Mouse (Mus musculus) olfactory bulb, adult 2 months (tissue): ENCODE data around the gene Camk2g.

Source experiments
- CTCF ChIP-seq: fragments of 200-500 bp; IDR thresholded peaks from 2 replicates; pipeline ENCODE4 v1.5.1; 2012; ENCODE audit warnings: low read depth, mild to moderate bottlenecking, low read length, moderate library complexity; ENCODE audit not compliant: insufficient read depth
- POLR2A ChIP-seq: fragments of 200-500 bp; IDR thresholded peaks from 2 replicates; pipeline ENCODE4 v1.6.1; 2012; ENCODE audit warnings: mild to moderate bottlenecking, low read depth, low read length, moderate library complexity; ENCODE audit not compliant: insufficient read depth

DNA sequence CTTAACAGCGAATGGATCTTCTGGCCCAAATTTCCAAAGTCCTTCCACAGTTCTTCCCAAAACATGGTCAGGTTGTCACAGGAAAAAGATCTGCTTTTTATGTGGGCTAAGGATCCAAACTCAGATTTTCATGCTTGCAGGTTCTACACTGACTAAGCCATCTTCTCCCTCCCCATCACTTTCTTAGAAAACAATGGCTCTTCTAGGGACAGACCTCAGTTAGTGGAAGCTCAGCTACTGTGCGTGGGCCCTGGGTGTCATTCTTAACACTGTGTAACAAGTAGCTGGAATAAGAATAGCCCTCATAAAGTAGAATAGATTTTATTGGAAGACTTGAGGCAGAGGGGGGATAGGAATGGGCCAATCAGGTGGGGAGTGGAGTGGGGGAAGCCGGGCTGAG, 21.6 kb upstream of the Camk2g start:
- TF ChIP-seq CTCF (no peak), POLR2A (no peak)
